Mouse (Mus musculus) heart, postnatal 36 days (tissue): ENCODE data around the gene Trio. TPM values are rescaled to one million over a fixed set of nuclear protein-coding genes. Genes with fewer than 3 reads are reported as not detected.

ENCODE experiments used
- DNase-seq, 2 experiments: peaks; one replicate each; pipeline ENCODE4 v3.0.0; 2021 to 2022
- intact Hi-C: fragments of 180-260 bp; cut with DNase I; formaldehyde crosslinking; loops from one replicate; pipeline ENCODE4 v1.15.1; 2025
- total RNA-seq, 2 experiments: library from RNA; stranded (reverse); gene quantifications; 2 replicates each; pipeline ENCODE4 v1.2.3; 2021

The Trio gene
- total RNA-seq, 2 experiments from 2014 or later: 34.6 to 39.9 TPM

DNA sequence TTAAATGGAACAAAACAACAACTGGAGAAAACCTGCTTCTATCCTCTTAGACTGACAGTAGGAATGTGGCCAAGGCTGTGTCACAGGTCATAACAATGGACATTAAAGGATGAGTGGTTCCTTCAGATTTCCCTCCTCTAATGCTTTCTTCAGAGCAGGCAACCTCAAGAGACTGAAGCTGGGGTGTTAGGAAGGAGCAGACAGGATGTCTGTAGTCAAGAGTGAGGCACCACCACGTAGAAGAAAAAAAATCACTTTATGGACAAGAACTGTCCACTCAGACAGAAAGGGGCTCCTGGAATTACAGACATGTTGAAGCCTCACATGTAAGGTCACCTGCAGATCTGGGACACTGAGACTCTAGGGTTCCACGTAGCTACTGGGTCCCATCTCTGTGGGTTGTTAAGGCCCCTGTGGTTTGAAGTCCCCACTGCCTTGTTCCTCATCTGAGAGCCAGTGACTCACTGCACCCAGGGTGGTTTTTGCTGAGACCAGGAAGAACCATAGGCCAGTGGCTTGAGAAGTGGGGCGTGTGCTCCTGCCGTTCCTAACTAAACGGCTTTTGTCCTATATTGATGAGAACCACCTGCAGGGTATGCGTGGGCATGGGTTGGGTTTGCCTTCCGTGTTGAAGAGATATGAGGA is 316.6 kb downstream of the Trio start:
- DNase-seq: no peak
- intact Hi-C loops: no loop called here

DNA sequence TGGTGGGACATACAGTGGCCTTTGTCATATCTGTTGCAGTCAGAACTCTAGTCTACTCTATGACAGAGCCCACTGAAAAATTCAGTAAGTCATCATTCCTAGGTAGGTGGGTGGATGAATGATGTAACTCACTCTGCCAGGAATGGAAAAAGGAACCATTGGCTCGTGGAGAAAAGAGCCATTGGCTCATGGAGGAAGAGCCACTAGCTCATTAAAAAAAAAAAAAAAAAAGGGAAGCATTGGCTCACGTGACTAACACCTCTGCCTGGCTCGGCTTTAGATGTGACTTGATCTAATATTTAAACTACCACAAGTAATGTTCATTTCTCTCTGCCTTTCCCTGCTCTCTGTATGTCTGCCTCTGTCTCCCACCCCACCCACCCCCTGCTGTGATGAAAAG is 317.1 kb downstream of the Trio start:
- intact Hi-C loops: no loop called here
- no peak for DNase-seq

DNA sequence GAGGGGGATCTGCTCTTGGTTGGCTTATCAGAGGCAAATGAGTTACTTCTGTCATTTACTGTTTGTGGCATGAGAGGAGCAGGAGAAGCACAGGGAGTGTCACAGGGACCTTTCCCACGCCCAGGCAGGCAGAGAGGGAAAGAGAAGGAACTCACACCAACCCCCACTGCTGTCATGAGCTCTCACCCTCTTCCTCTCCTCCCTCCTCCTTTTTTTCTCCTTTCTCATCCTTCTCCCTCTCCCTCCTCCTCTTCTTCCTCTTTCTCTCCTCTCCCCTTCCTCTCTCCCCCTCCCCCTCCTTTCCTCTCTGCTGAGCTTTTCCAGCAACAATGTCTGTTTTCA is 322.7 kb downstream of the Trio start:
- intact Hi-C loops: no loop called here
- no peak for DNase-seq

DNA sequence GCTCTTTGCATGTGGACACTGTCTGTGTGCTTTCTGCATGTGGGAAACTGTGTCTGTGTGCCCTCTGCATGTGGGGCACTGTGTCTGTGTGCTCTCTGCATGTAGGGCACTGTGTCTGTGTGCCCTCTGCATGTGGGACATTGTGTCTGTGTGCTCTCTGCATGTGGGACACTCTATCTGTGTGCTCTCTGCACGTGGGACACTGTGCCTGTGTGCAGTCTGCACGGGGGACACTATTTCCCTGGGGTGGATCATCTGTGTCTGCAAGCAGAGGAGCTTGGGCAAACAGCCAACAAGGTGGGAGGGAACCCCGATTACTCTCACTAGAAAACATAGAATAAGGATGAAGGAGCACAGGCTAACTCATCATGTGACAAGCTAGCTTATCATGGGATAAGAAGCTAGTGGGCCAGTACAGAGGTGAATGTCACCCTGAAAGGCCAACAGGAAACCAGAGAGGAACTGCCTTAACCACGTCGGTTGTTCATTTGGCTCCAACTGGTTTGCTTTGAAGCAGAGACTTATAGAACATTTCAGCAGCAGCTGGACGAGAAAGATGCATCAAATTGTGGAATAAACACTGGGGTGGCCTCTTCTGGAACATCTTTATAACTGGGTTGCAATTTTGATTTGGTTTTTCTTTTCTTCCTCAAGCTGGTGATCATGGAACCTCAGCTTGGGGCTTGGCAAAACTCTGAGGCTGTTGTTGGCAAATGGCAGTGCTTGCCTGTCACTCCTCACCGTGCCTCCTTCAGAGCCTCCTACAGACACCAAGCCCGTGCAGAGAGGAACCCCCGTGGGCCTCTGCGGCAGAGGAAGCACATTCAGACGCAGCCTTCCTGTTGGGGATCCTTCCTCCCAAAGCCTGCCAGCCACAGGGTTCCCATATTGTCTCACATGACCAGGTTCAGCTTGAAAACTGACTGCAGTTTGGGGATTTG is 323.3 kb downstream of the Trio start:
- intact Hi-C loops: no loop called here
- DNase-seq: peak; percentile 19 to 31

DNA sequence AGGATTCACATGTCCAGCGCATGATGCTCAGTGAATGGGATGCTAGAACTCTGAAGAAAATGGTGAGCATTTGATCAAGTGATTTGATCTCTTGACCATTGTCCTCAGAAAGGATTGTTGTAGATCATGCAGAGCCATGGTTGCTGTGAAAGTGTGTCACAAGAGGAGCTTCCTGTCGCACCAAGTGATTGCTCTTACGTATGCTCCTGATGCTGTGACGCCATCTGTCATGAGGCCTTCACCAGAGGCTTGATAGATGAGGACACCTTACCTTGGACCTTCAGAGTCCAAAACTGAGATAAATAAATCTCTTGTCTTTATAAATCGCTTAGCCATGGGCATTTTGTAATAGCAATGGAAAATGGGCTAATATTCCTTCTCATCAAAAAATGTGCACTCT is 328.0 kb downstream of the Trio start:
- intact Hi-C loops: no loop called here
- no peak for DNase-seq

DNA sequence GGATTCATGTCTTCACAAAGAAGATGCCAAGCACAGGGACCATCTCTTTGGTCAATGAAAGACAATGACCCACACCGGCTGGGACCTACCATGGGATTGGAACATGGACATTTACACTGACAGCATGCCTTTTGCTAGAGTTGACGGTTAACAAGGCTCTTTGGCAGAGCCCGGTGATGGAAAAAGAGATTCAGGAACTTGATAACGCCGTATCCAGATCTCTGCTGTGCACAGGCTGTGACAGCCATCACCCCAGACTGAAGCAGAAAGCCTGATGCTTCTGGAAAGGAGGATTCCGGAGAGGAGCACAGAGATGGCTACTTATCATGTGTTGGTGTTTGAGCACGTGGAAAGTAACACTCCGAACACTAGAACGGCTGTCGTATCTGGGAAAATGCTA is 332.4 kb downstream of the Trio start:
- DNase-seq: no peak
- intact Hi-C loops: no loop called here

DNA sequence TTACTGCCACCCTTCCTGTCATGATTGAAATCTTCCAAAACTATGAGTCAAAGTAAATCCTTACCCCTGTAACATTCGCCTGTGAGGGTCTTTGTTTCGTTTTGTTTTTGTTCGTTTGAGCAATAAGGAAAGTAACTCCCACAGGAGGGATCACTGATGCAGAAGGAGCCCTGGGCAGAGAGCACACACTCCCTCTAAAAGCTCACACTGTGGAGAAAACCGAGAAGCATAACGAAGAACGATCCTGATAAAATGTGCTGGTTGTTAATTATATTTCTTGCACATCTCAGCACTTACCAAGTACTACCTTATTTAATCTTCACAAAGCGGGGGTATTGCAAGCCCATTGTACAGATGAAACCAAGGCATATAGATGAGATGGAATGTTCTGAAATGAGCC is 333.5 kb downstream of the Trio start:
- intact Hi-C loops: no loop called here
- no peak for DNase-seq

DNA sequence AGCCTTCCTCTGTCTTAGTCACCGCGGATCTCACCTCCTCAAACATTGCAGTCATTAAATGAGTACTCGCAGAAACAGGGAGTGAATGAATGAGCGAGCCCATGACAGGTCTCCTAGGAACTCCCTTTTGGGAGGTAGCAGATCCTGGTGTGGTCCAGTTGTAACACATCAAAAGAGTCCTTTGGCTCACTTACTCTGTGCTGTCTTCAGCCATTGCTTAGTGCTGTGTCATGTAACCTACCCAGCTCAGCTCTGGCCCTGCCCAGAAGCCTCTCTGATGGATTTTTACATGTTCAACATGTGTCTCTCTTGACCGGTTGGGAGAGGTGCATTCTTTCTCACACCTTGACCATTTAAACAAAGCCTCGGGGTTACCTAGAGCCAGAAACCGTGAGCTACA is 334.4 kb downstream of the Trio start:
- intact Hi-C loops: no loop called here
- no peak for DNase-seq

DNA sequence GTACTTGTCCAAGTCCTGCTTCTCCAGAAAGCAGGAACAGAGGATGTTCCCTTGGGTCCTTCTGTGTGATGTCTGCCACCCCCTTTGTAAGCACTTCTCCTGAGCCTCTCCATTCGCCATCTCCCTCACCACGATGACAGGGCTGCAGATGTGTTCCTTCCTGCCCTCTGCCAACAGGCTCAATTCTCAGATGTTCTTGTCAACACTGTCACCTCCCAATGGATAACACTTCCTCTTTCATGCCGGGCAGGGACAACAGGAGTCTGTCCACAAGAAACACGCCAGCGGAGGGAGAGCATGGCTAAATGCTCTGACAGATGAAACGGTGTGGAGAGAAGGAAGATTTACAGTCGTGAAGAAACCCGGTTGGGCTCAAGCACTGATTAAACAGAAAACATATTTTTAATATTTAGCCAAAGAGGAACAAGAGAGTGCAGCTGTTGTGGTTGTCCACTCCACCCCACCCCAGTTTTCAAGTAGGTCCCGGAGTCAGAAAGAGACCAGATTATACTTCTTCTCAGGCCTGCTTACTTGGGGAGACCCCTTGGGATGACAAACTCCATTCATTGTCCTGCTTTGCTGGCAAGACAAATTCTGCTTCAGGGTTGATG is 337.5 kb downstream of the Trio start:
- intact Hi-C loops: no loop called here
- DNase-seq: no peak

DNA sequence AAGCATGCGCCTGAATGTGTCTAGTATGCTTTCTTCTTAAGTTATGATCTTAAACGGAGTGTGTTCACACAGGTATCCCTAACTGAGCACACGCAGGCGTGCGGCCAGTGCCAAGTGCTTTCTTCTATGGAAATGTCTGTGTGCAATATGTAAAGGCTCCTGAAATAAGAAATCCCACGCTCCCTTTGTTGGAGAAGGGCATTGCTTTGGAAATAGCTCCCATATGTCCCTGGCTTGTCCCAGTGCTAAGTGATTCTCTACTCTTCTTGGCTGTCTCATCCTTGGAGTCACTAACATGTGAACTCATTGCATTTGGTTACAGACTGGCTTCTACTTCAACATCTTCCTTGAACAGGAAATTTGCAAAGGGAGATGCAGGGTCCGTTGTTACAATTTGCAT is 340.8 kb downstream of the Trio start:
- intact Hi-C loops: no loop called here
- no peak for DNase-seq

DNA sequence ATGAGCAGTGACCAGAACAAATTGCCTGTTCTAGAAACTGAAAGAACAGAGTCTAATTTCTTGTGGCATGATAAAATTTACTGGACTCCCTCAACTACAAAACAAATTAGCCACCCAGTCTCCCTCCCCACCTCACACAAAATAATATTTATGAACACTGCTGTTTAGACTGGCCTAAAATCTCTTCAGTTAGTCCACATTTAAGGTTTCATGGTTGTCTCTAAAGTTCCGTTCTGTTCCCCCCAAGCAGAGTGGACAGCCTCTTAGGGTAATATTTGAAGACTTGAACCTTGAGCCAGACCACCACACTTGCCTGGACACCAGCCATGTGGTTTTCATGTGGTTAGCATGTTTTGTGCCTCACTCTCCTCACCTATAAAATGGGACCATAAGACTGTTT is 342.4 kb downstream of the Trio start:
- no peak for DNase-seq
- intact Hi-C loops: no loop called here

DNA sequence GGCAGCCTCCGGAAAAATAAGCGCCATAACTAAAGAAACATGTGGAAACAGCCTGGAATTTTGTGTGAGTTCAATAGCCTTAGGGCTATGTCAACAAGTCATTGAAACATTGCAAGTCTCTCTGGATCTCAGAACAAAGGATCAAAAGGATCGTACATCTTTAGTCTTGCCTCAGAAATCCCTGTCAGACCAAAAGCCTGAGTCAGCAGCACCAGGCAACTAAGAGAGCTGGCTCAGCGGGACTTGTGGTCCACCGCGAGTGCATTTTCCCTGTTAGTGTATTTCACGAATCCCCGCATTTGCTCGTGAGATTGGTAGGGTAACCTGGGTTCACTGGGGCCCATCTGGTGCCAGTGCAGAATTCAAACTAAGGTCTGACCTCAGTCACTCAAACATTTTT is 343.0 kb downstream of the Trio start:
- no peak for DNase-seq
- intact Hi-C loops: no loop called here

DNA sequence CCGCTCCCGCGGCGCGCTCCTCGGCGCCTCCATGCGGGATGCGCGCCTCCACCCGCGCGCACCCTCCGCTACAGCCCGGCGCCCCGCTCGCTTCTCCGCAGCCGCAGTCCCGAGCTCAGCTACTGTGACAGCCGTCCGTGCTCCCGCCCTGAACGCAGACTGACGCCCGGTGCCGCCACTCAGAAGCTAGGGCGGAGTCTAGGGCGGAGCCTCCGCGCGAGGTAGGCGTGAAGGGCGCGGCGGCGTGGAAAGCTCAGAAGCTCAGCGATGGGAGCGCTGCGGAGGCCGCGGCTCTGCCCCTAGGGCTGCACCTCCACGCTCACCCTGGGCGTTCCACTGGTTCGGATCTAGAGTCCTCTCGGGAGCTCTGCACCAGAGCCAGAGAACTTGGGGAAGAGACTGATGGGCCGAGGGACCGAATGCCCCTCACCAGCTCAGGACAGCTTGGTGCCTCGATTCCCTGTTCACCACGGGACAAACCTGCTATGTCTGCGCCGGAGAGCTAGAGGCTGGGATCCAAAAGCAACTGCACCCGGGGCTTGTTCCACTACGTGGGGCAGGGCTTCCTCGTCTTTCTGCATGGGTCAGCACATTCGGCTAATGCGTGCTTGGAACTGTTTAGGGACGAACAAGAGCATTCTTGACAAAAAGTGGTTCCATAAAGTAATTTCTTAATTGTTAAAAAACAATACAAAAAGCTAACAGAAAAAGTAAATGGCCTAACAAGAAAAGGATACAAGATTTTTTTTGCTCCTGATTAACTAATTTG is 344.0 kb downstream of the Trio start, which contains the start of gene Otulinl:
Otulinl (minus strand) TSS at position 161 of the 769 bp plus-strand sequence.
- peak; percentile 96 to 98 for DNase-seq
- intact Hi-C loops: no loop called here

DNA sequence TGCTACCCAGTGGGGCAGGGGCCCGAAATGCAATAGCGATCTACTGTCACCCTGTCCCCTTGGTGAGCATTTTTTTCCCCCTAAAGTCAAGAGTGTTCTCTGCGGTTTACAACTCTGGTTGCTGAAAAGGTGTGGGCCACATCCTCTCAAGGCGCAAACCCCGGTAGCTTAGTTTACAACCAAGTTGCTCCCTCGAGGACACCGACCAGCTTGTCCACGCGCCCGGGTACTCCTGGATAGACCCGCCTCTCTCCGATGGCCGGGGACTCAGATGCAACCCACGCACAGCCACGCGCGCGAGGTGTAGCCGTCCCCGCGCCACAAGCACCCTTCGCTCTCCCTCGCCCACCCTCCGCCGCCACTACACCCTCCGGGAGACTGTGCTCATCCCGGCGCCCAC is 344.7 kb downstream of the Trio start:
- intact Hi-C loops: no loop called here
- DNase-seq: no peak

Other genes starting within 250 kb of the Trio start
- gene Dnah5, start 177.9 kb upstream of the Trio start, total RNA-seq: under 1 TPM in 1 of 2 experiments, not detected in 1; 0.03 TPM